Mouse (Mus musculus) bone marrow, adult 2 months (tissue): ENCODE data around the gene Adcy4. TPM values are rescaled to one million over a fixed set of nuclear protein-coding genes. Genes with fewer than 3 reads are reported as not detected.

ENCODE experiments used
- H3K27ac ChIP-seq: fragments of 200-500 bp; 2 replicates; pipeline ENCODE4 v1.5.1; 2012; ENCODE audit warnings: low read depth, mild to moderate bottlenecking, control low read depth, inconsistent platforms, low read length; ENCODE audit not compliant: control insufficient read depth, poor library complexity, insufficient read depth
- H3K4me1 ChIP-seq: fragments of 200-500 bp; 2 replicates; pipeline ENCODE4 v1.6.1; 2011; ENCODE audit warnings: low read length; ENCODE audit not compliant: control insufficient read depth, insufficient read depth
- H3K4me3 ChIP-seq: fragments of 200-500 bp; replicated peaks from 2 replicates; pipeline ENCODE3; 2011; ENCODE audit warnings: mild to moderate bottlenecking, low read depth, low read length, control low read depth; ENCODE audit not compliant: control insufficient read depth
- CTCF ChIP-seq: fragments of 200-500 bp; IDR thresholded peaks from 2 replicates; pipeline ENCODE4 v1.5.1; 2011; ENCODE audit warnings: low read length, control low read depth; ENCODE audit not compliant: control insufficient read depth, insufficient read depth
- POLR2A ChIP-seq: fragments of 200-500 bp; IDR thresholded peaks from 2 replicates; pipeline ENCODE4 v1.6.1; 2011; ENCODE audit warnings: low read depth, mild to moderate bottlenecking, control low read depth, low read length, borderline replicate concordance; ENCODE audit not compliant: control insufficient read depth
- WGBS: fragments of 180-500 bp; shearing (Covaris S2); methylation state at CpG from one replicate; pipeline ENCODE4 v1.1.7; 2018; 5-methylcytosine and 5-hydroxymethylcytosine counted together
- polyA plus RNA-seq: library from polyadenylated mRNA; stranded (reverse); fragments of >200 nt; gene quantifications from 2 replicates; pipeline ENCODE4 v1.2.4, GENCODE M21; 2011; ENCODE audit warnings: low replicate concordance; ENCODE audit not compliant: missing spikeins, insufficient read depth, insufficient read length

The Adcy4 gene
- polyA plus RNA-seq, 1 experiment, result 4.7 TPM

GRCm38 (mm10) chr14:55824481-55825215, 40.8 kb upstream of the Adcy4 start:
- no peak overlapping the region for H3K4me3 ChIP-seq
- no peak for TF ChIP-seq CTCF
- TF ChIP-seq POLR2A, result no peak
- no peak overlapping the region; the same call in 1 of the 2 replicates for H3K27ac ChIP-seq
- no peaks in the 10 kb centered on the region; the same call in 1 of the 2 replicates for H3K4me1 ChIP-seq
- WGBS, result 15% methylated on average over 32 of the region's 32 CpGs

GRCm38 (mm10) chr14:55824001-55824480, 40.1 kb upstream of the Adcy4 start:
- WGBS, result 34% methylated on average over 10 of the region's 10 CpGs
- Histone ChIP-seq H3K4me1 (no peaks in the 10 kb centered on the region; the same call in 1 of the 2 replicates), H3K4me3 (no peak overlapping the region), H3K27ac (no peak overlapping the region)
- TF ChIP-seq CTCF, result no peak
- TF ChIP-seq POLR2A, result no peak

GRCm38 (mm10) chr14:55822991-55823762, 39.3 kb upstream of the Adcy4 start, which contains the start of gene Nfatc4:
Gene Nfatc4, plus strand, starts transcription at chr14:55823144.
- H3K4me3 ChIP-seq, result no peak within 1 kb of the TSS
- no peaks in the 10 kb centered on the region; the same call in 1 of the 2 replicates for H3K4me1 ChIP-seq
- 1% methylated on average over 45 of the region's 46 CpGs for WGBS
- no peak for TF ChIP-seq CTCF
- no peak for TF ChIP-seq POLR2A
- no peak within 1 kb of the TSS for H3K27ac ChIP-seq

GRCm38 (mm10) chr14:55822435-55822990, 38.6 kb upstream of the Adcy4 start:
- Histone ChIP-seq H3K27ac (no peak overlapping the region), H3K4me3 (no peak overlapping the region), H3K4me1 (no peaks in the 10 kb centered on the region; the same call in 1 of the 2 replicates)
- WGBS, result 3% methylated on average over 13 of the region's 13 CpGs
- TF ChIP-seq POLR2A (no peak), CTCF (peak; percentile 90)

GRCm38 (mm10) chr14:55820576-55820975, 36.7 kb upstream of the Adcy4 start:
- 83% methylated on average over 9 of the region's 9 CpGs for WGBS
- H3K4me3 ChIP-seq, result no peak overlapping the region
- no peaks in the 10 kb centered on the region; the same call in 1 of the 2 replicates for H3K4me1 ChIP-seq
- TF ChIP-seq POLR2A, result no peak
- no peak for TF ChIP-seq CTCF
- no peak overlapping the region for H3K27ac ChIP-seq

GRCm38 (mm10) chr14:55819845-55820405, 36.0 kb upstream of the Adcy4 start:
- H3K27ac ChIP-seq, result no peak overlapping the region
- no peaks in the 10 kb centered on the region; the same call in 1 of the 2 replicates for H3K4me1 ChIP-seq
- 70% methylated on average over 7 of the region's 7 CpGs for WGBS
- no peak overlapping the region for H3K4me3 ChIP-seq
- TF ChIP-seq POLR2A (no peak), CTCF (no peak)

- H3K4me1 ChIP-seq, result no peaks in the 10 kb centered on the region
- no peak overlapping the region for H3K27ac ChIP-seq
- TF ChIP-seq CTCF (no peak), POLR2A (no peak)
- H3K4me3 ChIP-seq, result no peak overlapping the region
- WGBS, result 27% methylated on average over 17 of the region's 17 CpGs
These were observed 31.4 kb upstream of the Adcy4 start for GRCm38 (mm10) chr14:55815310-55815751.

GRCm38 (mm10) chr14:55814885-55815284, 31.0 kb upstream of the Adcy4 start:
- no peak overlapping the region for H3K27ac ChIP-seq
- WGBS, result 23% methylated on average over 16 of the region's 16 CpGs
- TF ChIP-seq CTCF (no peak), POLR2A (no peak)
- H3K4me3 ChIP-seq, result peak overlapping the region; percentile 1
- H3K4me1 ChIP-seq, result no peaks in the 10 kb centered on the region
